Mouse (Mus musculus) liver, embryonic 16.5 days (tissue): ENCODE results near the gene Ccdc163. TPM values are rescaled to one million over a fixed set of nuclear protein-coding genes. Genes with fewer than 3 reads are reported as not detected.
"Not testable (repeated sequence)": the region's sequence is repeated elsewhere in the genome, so short reads cannot be mapped to it uniquely, and the experiment has no call there.

Experiments
- ATAC-seq: fragments of 200-750 bp; cut with Nextera tagmentation; 2 replicates; pipeline ENCODE4 v1.8.0; 2017; ENCODE audit warnings: low read depth, mild to moderate bottlenecking, moderate number of reproducible peaks, moderate library complexity
- H3K27ac ChIP-seq: fragments of 300-500 bp; sonication (generic); 2 replicates; pipeline ENCODE4 v1.5.1; 2014; ENCODE audit warnings: mild to moderate bottlenecking, low read length
- H3K27me3 ChIP-seq: fragments of 300-500 bp; sonication (generic); 2 replicates; pipeline ENCODE4 v1.6.1; 2014; ENCODE audit warnings: low read depth, low read length, mixed read lengths; ENCODE audit not compliant: control insufficient read depth, insufficient read depth
- H3K36me3 ChIP-seq: fragments of 300-500 bp; sonication (generic); 2 replicates; pipeline ENCODE4 v1.6.1; 2014; ENCODE audit warnings: mild to moderate bottlenecking; ENCODE audit not compliant: control insufficient read depth, insufficient read depth
- H3K4me1 ChIP-seq: fragments of 300-500 bp; sonication (generic); 2 replicates; pipeline ENCODE4 v1.6.1; 2014; ENCODE audit warnings: low read depth, low read length, mixed read lengths; ENCODE audit not compliant: control insufficient read depth
- H3K4me2 ChIP-seq: fragments of 300-500 bp; sonication (generic); 2 replicates; pipeline ENCODE4 v1.6.1; 2014; ENCODE audit warnings: low read depth, low read length, mixed read lengths
- H3K4me3 ChIP-seq: fragments of 300-500 bp; sonication (generic); 2 replicates; pipeline ENCODE4 v1.5.1; 2014; ENCODE audit warnings: low read depth, mild to moderate bottlenecking, low read length
- H3K9ac ChIP-seq: fragments of 300-500 bp; sonication (generic); 2 replicates; pipeline ENCODE4 v1.6.1; 2014; ENCODE audit warnings: low read depth, low read length
- H3K9me3 ChIP-seq: fragments of 300-500 bp; sonication (generic); replicated peaks from 2 replicates; pipeline ENCODE4 v1.6.1; 2016; ENCODE audit warnings: low read length; ENCODE audit not compliant: control insufficient read depth
- WGBS: fragments of 180-500 bp; shearing (Covaris S2); extraction: QIAGEN DNeasy Blood & Tissue Kit; methylation state at CpG from one replicate; pipeline ENCODE4 v1.1.7; 2014; ENCODE audit not compliant: insufficient replicate concordance; 5-methylcytosine and 5-hydroxymethylcytosine counted together
- polyA plus RNA-seq: library from polyadenylated mRNA; unstranded; fragments of >200 nt; fragmentation: Nextera tagmentation; extraction: Ambion mirVana; gene quantifications from 2 replicates; pipeline ENCODE4 v1.2.1, GENCODE M21; 2015

The Ccdc163 gene
- polyA plus RNA-seq, 1 experiment from 2014 or later, result 12.4 TPM

DNA sequence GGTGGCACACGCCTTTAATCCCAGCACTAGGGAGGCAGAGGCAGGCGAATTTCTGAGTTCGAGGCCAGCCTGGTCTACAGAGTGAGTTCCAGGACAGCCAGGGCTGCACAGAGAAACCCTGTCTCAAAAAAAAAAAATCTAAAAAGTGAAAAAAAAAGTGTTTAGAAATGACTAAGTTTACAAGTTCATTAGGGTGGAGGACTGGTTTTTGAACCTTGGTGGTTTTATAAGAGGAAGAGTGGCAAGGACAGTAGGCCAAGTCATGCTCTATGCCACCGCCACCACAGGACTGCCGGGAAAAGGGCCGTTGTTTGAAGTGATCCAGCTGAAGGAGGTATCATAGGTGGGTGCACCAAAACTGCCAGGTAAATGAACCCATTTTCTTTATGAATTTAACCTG is 33.5 kb upstream of the Ccdc163 start:
- ATAC-seq, H3K4me3 ChIP-seq, H3K36me3 ChIP-seq, H3K4me1 ChIP-seq, H3K9me3 ChIP-seq, H3K9ac ChIP-seq, H3K27me3 ChIP-seq, H3K4me2 ChIP-seq, H3K27ac ChIP-seq: not testable (repeated sequence)
- 69% methylated on average over 6 of the region's 6 CpGs for WGBS

DNA sequence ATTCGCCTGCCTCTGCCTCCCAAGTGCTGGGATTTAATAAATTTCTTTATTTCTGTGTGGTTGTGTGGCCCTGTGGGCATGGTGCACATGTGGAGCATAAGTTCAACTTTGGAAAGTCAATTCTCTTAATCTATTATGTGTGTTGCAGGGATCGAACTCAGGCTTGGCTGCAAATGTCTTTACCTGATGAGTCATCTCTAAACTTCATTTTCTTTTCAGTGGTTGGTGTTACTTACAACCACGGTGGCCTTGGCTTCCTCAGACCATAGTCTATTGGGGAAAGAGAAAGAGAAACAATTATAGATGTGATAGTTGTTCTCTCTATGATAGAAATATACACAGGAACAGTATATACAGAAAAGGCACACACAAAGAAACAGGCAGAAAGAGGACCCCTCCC is 32.3 kb upstream of the Ccdc163 start:
- no peak overlapping the region for H3K27ac ChIP-seq
- no peak for ATAC-seq
- H3K9ac ChIP-seq, result no peak overlapping the region
- H3K9me3 ChIP-seq, result no peaks in the 10 kb centered on the region
- peaks cover 10% of the 10 kb centered on the region for H3K4me1 ChIP-seq
- no peaks in the 10 kb centered on the region for H3K36me3 ChIP-seq
- no peak overlapping the region for H3K4me2 ChIP-seq
- 61% methylated on average over 3 of the region's 3 CpGs for WGBS
- no peaks in the 10 kb centered on the region for H3K27me3 ChIP-seq
- no peak overlapping the region for H3K4me3 ChIP-seq

DNA sequence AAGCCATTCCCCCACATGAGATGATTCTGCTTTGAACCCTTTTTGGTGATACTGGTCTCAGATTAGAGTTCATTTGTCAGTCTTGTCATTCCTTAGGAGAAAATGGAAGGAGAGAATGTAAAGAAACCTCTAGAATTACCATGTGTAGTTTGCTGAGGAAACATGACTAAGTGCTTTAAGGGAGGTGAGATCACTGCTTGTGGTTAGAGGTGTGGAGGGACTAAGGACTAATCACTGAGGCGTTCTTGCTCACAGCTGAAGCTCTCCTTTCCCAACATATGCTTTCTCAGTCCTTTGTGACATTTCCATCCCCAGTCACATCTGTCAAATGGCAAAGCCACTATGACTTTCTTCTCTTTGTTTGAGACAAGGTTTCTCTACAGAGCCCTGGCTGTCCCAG is 30.5 kb upstream of the Ccdc163 start:
- Histone ChIP-seq H3K9me3 (no peaks in the 10 kb centered on the region), H3K4me1 (peaks cover 8% of the 10 kb centered on the region), H3K36me3 (no peaks in the 10 kb centered on the region), H3K27ac (no peak overlapping the region), H3K27me3 (no peaks in the 10 kb centered on the region), H3K4me3 (no peak overlapping the region), H3K4me2 (no peak overlapping the region), H3K9ac (no peak overlapping the region)
- WGBS, result 29% methylated on average over 1 of the region's 1 CpGs
- ATAC-seq, result no peak

DNA sequence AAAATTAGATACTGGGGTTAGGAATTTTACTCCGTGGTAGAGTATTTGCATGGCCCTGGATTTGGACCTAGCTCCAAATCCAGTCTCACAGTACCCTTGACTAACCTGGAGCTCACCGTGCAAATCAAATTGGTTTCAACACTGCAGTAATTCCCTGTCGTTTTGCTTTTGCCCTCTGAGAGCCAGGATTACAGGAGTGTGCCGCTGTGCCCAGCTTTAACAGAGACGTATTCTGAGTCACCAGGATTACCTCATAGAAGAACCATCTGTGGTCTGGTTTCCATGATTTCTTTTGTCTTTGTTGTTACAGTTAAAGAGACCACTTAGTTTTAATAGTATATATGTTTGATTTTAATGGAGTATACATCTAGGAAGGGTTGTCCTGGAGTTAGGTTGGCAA is 29.2 kb upstream of the Ccdc163 start:
- Histone ChIP-seq H3K9me3 (no peaks in the 10 kb centered on the region), H3K27me3 (no peaks in the 10 kb centered on the region), H3K4me1 (peaks cover 7% of the 10 kb centered on the region), H3K36me3 (no peaks in the 10 kb centered on the region), H3K9ac (no peak overlapping the region), H3K4me2 (no peak overlapping the region), H3K4me3 (no peak overlapping the region), H3K27ac (no peak overlapping the region)
- ATAC-seq, result no peak
- WGBS, result 57% methylated on average over 5 of the region's 5 CpGs

DNA sequence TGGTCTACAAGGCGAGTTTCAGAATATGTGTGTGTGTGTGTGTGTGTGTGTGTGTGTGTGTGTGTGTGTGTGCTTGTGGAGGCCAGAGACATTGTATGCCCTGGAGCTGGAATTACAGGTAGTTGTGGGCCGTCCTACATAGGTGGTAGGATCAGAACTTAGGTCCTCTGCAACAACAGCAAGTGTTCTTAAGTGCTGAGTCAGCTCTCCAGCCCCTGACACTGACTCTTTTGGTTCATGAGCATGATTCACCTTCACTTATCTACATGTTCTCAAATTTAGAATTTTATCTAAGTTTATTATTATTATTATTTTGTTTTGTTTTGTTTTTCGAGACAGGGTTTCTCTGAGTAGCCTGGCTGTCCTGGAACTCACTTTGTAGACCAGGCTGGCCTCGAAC is 27.8 kb upstream of the Ccdc163 start:
- H3K4me2 ChIP-seq, ATAC-seq, H3K9ac ChIP-seq, H3K4me3 ChIP-seq, H3K36me3 ChIP-seq, H3K27me3 ChIP-seq, H3K9me3 ChIP-seq, H3K27ac ChIP-seq: not testable (repeated sequence)
- H3K4me1 ChIP-seq, result peaks cover 19% of the 10 kb centered on the region
- WGBS, result 70% methylated on average over 4 of the region's 4 CpGs

DNA sequence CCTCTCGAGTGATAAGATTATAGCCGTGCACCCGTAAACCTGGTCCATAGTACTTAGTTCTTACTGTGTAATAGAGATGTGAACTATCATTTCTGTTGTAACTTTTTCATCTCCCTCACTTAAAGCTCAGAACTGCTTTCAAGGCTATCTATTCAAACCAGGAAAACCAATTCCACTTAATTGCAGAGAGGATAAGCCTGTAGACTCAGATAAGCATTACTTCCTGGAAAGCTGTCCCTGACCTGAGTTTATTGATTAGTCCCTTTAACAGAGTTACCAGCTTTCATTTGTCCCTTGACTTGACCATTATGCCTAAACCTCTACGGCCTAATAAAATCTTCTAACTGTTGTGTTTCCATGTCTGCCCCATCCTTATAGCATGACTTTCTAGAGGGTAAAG is 24.4 kb upstream of the Ccdc163 start:
- 14% methylated on average over 4 of the region's 4 CpGs for WGBS
- H3K4me2 ChIP-seq, result peak overlapping the region; percentile 9; the same call in 1 of the 2 replicates
- H3K36me3 ChIP-seq, result no peaks in the 10 kb centered on the region; the same call in 1 of the 2 replicates
- ATAC-seq, result no peak
- peaks cover 35% of the 10 kb centered on the region for H3K4me1 ChIP-seq
- no peaks in the 10 kb centered on the region for H3K9me3 ChIP-seq
- no peak overlapping the region for H3K27ac ChIP-seq
- no peaks in the 10 kb centered on the region for H3K27me3 ChIP-seq
- no peak overlapping the region for H3K9ac ChIP-seq
- no peak overlapping the region for H3K4me3 ChIP-seq

DNA sequence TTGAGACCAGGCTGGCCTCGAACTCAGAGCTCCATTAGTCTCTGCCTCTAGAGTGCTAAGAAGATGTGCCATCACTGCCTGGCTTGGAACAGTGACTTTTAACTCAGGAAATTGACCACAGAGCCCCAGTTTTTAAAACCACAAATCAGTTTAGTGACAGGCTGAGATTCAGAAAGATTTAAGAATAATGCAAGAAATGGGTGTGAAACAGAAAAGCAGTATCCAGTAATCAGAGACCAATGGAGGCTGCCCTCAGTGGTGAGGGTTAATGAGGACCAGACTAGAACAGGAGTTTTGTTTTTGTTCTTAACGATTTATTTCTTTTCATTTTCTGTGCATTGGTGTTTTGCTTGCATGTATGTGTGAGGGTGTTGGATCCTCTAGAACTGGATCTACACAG is 23.6 kb upstream of the Ccdc163 start:
- WGBS, result 72% methylated on average over 2 of the region's 2 CpGs
- no peaks in the 10 kb centered on the region for H3K27me3 ChIP-seq
- peak overlapping the region; percentile 91 for H3K27ac ChIP-seq
- peaks cover 37% of the 10 kb centered on the region for H3K4me1 ChIP-seq
- H3K9me3 ChIP-seq, result no peaks in the 10 kb centered on the region
- peak overlapping the region; percentile 77 for H3K4me3 ChIP-seq
- ATAC-seq, result no peak
- peak overlapping the region; percentile 88 for H3K4me2 ChIP-seq
- no peaks in the 10 kb centered on the region; the same call in 1 of the 2 replicates for H3K36me3 ChIP-seq
- H3K9ac ChIP-seq, result no peak overlapping the region

DNA sequence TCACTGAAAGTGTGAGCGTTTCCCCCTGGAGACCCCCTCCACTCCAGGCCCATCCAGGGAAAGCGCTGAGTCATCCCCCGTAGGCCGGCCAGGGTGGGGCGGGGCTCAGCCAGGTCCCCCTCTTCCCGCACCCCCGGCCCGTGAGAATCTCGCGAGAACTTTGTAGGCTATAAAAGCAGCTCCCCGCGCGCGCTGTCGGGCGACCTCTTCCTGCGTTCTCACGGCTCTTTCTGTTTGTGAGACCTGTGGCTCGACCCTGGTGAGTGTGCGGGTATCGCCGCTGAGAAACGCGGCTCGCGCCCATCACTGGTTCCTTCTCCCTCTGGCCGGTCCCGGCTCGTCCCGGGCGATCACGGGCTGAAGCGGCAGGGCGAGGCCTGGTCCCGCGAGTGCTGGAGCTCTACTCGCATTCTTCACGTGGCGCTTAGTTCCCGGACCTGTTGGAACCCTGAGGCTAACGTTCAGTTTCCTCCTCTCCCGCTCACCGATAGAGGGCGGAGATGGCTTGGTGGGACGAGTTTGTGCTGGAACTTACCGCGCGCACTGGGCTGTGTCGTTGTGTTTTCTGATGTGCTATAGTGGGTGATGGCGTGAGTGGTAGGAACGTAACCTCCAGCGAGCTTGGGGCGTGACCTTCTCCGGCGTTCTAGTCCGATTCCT is 22.8 kb upstream of the Ccdc163 start, which contains the start of gene Prdx1:
Gene Prdx1, plus strand, starts transcription at position 143 of the 660 bp plus-strand sequence.
- Histone ChIP-seq H3K9ac (peak within 1 kb of the TSS; percentile 78), H3K4me2 (peak within 1 kb of the TSS; percentile 88), H3K4me1 (peaks cover 37% of the 10 kb centered on the region), H3K27me3 (no peaks in the 10 kb centered on the region), H3K27ac (peak within 1 kb of the TSS; percentile 91), H3K36me3 (no peaks in the 10 kb centered on the region; the same call in 1 of the 2 replicates), H3K9me3 (no peaks in the 10 kb centered on the region), H3K4me3 (peak within 1 kb of the TSS; percentile 77)
- ATAC-seq, result peak; percentile 87
- WGBS, result under 1% methylated on average over 56 of the region's 56 CpGs

DNA sequence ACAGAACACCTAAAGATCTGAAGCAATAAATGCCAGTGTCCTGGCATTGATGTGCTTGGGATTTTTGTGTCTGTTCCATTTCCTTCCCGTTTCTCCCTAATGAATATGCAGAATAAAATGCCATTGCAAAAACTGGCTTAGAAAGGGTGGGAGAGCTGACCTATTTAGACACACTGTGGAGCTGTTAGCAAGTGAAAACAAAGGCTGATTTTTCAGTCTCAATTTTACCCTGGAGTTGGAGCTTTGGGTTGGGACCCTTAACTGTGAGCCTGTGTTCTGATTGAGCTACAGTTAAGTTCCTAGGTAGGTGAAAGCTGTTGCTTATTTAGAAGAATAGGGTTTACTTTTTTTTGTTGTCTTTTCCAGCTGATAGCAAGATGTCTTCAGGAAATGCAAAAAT is 21.3 kb upstream of the Ccdc163 start:
- Histone ChIP-seq H3K36me3 (peaks cover 4% of the 10 kb centered on the region), H3K4me1 (peaks cover 37% of the 10 kb centered on the region), H3K9ac (peak overlapping the region; percentile 78; the same call in 1 of the 2 replicates), H3K9me3 (no peaks in the 10 kb centered on the region), H3K4me2 (peak overlapping the region; percentile 88), H3K27ac (no peak overlapping the region), H3K27me3 (no peaks in the 10 kb centered on the region), H3K4me3 (peak overlapping the region; percentile 77)
- no peak for ATAC-seq
- 23% methylated on average over 1 of the region's 1 CpGs for WGBS
